Mouse (Mus musculus) cerebellum, adult 11 months (tissue): Measurements from ENCODE around the gene Lpp.

Experiments used
- DNase-seq: peaks from one replicate; pipeline ENCODE4 v3.0.0; 2022

Gene Lpp

GRCm38 (mm10) chr16:24819127-24819526 lies 425.8 kb downstream of the Lpp start:
- DNase-seq, result no peak

GRCm38 (mm10) chr16:24822182-24822875 lies 429.0 kb downstream of the Lpp start:
- no peak for DNase-seq

- no peak for DNase-seq
These were observed 429.6 kb downstream of the Lpp start for GRCm38 (mm10) chr16:24822918-24823317.

DNA sequence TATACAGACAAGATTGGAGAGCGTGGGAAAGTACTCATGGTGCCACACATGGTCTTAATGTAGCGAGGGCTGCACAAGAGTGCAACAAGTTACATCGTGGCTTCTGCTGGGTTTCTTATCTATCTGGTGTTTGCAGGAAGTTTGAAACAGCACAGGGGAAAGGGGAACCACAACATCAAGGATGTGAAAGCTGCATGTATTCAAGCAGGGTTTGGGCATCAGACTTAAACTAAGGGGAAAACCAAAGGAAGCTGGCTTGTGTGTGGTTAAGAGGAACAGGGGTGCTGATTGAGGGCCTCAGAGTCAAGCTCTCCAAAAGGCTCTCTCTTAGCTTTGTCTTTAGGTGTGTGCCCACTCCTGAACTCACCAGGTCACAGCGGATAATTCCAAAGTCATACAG lies 433.1 kb downstream of the Lpp start:
- DNase-seq, result no peak

DNA sequence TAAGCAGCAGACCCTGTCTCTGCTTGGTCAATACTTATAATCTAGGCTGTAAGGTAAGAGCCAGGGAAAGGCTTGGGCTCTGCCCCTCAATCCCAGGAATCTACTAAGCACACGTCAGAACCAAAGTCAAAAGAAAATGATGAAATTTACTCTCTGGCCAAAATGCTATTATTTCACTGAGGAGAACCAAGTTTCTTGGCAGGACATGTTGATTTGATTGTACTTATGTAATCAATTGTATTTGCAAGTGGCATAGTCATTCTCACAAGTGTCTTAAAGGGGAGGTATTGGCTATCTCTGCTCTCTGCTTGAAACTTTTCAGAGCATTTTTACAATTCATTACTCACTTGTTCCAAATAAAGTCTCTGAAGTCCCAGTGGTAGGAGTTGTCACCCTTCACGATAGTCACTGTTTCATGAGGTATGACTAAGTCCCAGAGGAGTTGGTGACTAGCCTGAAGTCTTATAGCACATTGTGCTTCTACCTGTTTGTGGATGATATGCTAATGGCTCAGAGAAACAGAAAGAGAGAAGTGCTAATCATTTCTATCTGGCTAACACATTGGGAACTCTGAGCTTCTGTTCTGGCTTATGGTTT lies 435.0 kb downstream of the Lpp start:
- DNase-seq, result no peak

GRCm38 (mm10) chr16:24829860-24830259 lies 436.6 kb downstream of the Lpp start:
- DNase-seq, result no peak

- no peak for DNase-seq
These were observed 437.6 kb downstream of the Lpp start for GRCm38 (mm10) chr16:24830939-24831338.

- DNase-seq, result no peak
These were observed 439.9 kb downstream of the Lpp start for GRCm38 (mm10) chr16:24833221-24833620.

GRCm38 (mm10) chr16:24834536-24834935 lies 441.2 kb downstream of the Lpp start:
- DNase-seq, result no peak

DNA sequence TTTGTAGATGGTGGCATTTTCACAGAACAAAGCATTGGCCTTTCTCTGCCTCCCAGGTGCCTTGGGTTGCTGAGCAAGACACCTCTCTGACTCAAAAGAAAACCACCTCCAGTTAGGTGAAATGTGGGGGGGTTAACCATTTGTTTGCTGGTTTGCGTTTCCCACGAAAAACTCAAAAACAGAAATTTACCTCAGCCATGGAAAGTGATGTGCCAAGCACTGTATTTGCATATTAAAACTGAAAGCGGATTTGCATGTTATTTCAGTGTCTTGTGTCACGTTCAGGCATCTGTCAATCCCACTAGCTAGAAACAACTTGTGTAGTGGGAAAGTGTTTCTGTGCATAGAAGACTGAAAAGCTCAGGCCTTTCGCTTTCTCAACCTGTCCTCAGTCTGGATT lies 443.2 kb downstream of the Lpp start:
- DNase-seq, result no peak

GRCm38 (mm10) chr16:24839018-24839417 lies 445.7 kb downstream of the Lpp start:
- DNase-seq, result no peak

DNA sequence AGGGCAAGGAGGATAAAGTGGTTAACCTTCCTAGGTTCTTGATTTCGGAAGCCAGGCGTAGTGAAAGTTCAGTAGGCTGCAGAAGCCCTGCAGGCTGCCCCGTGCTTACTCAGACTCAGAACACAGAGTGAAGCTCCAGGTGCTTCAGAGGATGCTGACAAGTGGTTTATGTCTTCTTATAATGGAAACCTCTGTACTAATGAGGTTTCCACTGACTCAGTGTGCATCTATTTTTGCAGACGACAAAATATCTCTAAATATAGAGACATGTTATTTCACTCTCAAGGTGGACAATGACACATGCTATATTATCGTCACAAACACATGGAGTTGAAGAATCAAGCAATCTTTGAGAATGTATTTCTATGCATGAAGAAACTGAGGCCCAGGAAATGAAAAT lies 446.8 kb downstream of the Lpp start:
- DNase-seq, result no peak

GRCm38 (mm10) chr16:24846141-24846540 lies 452.8 kb downstream of the Lpp start:
- DNase-seq, result no peak

DNA sequence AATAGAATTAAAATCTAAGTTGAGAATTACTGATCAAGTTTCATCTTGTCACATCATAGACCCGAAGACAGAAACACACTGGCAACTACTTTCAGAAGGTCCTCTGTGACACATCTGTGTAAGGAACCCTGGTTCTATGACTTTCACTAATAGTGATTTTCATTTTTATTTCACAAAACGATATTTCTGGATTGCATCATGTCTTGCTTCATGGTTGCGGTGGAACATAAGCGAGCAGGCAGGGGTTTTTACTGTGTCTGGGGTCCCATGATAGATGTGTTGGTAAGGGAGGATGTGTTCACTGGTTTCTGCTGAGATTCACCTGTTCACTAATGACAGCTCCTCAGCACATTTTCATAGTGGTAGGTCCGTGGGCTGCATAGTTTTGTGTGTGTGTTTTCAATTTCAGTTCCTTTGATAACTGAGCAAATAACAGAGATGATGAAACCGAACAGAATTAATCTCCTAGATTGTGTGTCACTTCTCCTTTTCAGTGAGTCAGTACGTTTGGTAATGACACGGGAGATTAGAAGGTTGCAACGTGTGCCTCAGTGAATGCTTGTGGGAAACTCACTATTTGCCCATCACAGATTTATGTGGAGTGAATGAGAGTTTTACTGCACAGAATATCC lies 466.3 kb downstream of the Lpp start:
- DNase-seq, result no peak

DNA sequence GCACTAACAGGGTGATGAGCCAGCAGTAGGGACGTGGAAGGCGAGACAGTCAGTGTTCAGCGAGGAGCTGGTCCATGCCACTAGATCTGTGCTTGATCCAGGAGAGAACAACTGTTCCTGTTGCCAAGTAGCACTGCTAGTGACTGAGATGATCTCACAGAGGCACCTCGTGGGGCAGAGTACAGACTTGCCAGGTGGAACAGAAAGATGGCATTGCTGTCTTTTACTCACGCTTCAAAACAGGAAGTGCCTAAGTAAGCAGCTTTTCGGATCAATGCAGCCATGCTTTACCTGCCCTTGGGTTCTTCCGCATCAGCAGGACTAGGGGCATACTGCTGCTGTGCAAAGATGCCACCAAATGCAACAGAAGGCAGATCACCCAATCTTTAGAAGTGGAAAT lies 467.1 kb downstream of the Lpp start:
- peak; percentile 13 for DNase-seq

- no peak for DNase-seq
These were observed 468.1 kb downstream of the Lpp start for GRCm38 (mm10) chr16:24861374-24861773.

DNA sequence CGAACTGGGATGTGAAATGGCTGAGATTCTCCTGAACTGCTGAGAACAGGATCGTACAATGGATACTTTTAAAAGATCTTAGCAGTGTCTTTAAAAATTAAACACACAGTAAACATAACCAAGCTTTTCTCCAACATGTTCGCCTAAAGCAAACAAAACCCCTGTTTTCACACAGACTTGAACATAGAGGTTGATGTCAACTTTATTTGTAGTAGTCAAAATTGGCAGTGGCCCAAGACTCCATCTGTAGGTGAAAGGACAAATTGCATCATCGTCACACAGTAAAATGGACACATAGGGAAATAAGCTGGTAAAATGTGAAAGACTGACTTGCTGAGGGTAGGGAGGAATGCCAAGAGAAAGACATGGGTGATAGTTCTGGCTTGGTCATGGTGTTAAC lies 480.9 kb downstream of the Lpp start:
- DNase-seq, result peak; percentile 19

DNA sequence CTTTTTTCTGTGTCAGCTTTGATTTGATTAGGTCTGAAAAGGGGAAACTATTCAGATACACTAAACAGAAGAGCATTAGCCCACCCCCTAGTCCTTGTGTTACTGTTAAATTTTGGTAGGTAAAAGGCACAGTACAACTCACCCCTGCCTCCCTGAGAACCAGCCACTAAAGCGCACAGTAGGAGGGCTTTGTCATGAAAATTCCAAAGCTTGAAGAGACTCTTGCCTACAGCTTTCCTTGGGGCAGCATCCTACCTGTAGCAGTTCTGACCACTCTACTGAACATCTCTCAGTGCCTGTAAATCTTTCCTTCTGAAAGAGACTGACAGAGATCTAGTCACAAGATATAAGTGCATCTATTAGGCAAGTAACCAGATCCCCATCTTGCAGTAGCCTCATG lies 482.4 kb downstream of the Lpp start:
- DNase-seq, result no peak

- DNase-seq, result no peak
These were observed 485.7 kb downstream of the Lpp start for GRCm38 (mm10) chr16:24878977-24879376.

GRCm38 (mm10) chr16:24880698-24881097 lies 487.4 kb downstream of the Lpp start:
- no peak for DNase-seq

DNA sequence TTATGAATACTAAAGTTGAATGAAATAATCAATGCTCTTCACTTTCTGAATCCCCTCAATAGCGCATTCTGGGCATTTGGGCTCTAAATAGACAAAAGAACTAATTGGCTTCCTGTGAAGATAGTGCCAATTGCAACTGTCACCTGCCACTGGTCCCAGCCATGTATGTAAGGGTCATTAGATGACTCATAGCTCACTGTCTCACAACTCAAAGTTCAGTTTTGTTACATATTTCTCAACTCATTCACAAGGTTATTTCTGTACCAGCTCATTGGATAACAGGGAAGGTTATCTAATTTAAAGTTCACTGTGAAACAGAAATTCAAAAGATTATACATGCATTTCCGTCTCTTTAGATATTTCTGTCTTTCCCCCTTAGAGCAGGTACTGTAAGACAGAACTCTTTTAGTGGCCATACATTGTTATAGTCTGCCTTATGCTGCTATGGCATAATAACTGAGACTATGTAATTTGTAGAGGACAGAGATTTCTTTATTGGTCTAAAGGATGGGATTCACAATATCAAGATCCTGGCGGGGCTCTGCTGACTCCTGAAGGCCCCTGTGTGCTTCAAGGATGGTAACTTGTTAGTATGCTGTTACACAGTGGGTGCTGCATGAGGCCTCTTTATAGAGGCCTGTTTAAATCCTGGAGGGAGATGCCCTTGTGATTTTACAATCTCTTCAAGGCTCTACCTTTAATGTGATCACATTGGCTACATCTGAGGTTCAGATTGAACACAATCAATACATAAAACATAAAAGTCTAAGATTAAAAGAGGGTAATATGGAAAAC lies 488.9 kb downstream of the Lpp start:
- no peak for DNase-seq

DNA sequence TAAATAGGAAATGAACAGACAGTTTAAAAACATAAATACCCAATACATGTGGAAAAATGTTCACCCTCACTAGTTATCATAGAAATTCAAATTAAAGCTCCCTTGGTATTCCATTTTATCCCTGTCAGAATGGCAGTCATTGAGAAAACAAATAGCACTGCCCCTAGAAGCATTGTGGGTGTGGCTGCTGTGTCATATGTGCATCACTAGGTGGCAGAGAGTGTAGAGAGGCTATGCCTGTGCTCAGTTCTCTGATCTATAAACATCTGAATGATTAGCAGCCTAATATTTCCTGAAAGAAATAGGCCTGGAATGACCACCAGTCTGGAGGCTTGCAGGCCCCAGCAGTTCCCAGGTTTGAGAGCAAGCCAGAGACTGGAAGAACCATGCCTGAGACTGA lies 490.7 kb downstream of the Lpp start:
- DNase-seq, result no peak

- peak; percentile 28 for DNase-seq
These were observed 493.0 kb downstream of the Lpp start for GRCm38 (mm10) chr16:24886346-24886745.

- no peak for DNase-seq
These were observed 493.6 kb downstream of the Lpp start for GRCm38 (mm10) chr16:24886943-24887342.
